Mouse (Mus musculus): Measurements from ENCODE around the gene Hist1h2ba.

Gene Hist1h2ba

GRCm38 (mm10) chr13:23906906-23907305 lies 27.1 kb downstream of the Hist1h2ba start:
- DNase-seq (ENCODE audit: low spot score in 2 of 2): no peak

- DNase-seq (ENCODE audit: low spot score in 2 of 2): no peak
Measured at GRCm38 (mm10) chr13:23898242-23898641, 35.7 kb downstream of the Hist1h2ba start.

DNA sequence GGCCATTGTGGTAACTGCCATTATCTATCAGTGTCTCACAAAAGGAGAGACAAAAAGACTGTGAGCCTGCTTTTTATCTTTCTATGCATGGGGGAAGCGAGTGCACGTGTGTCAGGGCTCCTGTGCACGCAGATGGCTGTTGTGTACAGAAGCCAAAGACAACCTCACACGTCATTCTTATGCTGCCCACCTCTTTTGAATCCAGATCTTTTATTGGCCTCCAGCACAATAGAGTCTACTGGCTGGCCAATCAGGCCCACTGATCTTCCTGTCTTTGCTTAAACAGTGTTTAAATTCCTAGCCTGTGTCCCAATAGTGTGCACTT lies 40.7 kb downstream of the Hist1h2ba start:
- DNase-seq (ENCODE audit: low spot score in 2 of 2): no peak

DNA sequence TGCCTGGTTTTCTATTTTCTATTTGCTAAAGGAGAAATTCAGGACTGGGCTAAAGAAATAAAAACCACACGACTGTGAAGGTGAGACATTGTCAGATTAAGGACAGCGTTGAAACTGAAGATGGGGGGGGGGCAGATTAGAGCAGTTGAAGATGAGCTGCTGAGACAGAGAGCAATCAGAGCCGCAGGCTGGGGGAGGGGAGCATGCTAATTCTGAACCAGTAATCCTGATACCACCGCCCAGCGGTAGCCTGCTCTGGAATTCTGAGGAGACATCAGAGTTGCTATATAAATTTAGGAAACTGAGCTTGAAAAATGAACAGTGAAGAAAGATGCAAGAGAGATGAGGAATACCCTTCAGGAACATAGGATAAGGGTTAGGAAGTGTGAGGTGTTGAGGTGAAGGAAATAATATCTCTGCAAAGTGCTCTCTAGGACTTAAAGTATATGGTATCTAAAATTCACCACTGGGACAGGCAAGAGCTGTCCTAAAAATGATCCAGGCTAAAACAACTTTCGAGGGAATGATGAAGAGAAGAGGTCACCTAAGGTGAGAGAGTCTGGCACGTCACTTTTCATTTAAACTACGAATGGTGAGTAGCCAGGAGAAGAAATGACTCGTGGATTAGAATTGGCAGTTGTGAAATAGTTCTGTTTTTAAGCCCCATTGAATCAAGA lies 41.2 kb downstream of the Hist1h2ba start:
- DNase-seq (ENCODE audit: low spot score in 2 of 2): no peak

DNA sequence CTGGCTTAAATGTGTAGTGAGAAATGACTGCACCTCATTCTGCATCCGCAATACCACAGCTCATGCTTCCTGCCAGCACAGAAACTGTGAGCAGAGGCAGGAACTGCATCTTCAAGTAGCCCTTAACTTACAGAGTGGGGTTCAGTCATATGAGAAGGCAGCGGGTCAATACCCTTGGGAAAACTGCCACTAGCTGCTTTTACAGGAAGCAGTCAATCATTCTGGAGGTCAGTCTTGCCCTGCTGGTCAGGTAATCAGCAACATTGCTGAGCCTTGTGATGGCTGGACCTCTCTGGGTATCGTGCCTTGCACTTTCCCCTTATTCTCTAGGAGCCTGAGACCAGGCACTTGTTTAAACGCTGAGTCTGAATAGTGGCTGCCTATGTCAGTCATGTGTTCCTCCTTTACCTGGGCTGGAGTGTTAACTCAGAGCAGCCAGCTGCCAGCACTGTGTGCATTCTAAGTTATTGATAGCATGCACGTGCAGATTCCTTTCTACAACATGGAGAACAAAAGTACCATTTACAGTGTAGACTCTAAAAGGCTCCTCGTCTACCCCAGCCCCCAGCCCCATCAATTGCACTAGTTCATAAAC lies 44.8 kb downstream of the Hist1h2ba start:
- DNase-seq (ENCODE audit: low spot score in 2 of 2): no peak

GRCm38 (mm10) chr13:23887026-23887725 lies 46.8 kb downstream of the Hist1h2ba start:
- no peak for DNase-seq (ENCODE audit: low spot score in 2 of 2)

DNA sequence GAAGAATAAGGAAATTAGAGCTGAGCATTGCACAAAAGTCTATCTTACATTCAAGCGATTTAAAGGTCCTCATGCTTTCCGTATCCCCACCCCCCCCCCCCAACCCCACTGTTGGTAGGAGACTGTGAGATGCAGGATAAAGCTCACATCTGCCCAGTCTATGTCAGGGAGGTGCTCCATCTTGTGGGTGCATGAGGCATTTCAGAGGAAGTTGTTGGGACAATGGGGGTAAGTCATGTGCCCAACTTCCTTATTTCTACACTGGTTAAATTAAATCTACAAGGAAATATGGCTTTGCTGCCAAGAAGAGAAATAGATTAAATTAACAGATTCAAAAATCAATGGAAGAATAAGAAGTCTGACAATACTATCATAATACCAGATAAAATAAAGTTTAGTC lies 48.4 kb downstream of the Hist1h2ba start:
- no peak for DNase-seq (ENCODE audit: low spot score in 2 of 2)

Data from cerebellum, postnatal 4 days (tissue).